Mouse (Mus musculus): Measurements from ENCODE around the gene Cdkal1. TPM values are rescaled to one million over a fixed set of nuclear protein-coding genes. Genes with fewer than 3 reads are reported as not detected.

Cdkal1 gene
- polyA plus RNA-seq, 2 experiments from 2014 or later, result 42.5 to 49.3 TPM

DNA sequence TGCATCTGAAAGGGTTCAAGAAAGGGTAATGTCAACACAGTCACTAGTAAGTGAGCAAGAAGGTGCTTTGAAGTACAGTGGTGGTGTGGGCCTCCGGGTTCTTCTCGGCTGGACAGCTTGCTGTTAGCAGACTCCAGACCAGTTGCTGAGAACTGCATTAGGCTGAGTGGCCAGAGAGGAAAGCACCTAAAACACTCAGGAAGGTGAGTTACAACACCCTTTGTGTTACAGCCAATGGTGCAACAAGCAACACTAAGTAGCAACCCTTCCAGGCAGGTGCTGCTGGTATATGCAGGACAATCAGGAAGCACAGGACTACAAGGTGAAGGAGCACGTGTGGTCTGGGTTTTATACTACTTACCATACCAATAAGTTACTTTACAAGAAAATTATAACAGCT lies 90.2 kb downstream of the Cdkal1 start:
- ATAC-seq, result no peak

DNA sequence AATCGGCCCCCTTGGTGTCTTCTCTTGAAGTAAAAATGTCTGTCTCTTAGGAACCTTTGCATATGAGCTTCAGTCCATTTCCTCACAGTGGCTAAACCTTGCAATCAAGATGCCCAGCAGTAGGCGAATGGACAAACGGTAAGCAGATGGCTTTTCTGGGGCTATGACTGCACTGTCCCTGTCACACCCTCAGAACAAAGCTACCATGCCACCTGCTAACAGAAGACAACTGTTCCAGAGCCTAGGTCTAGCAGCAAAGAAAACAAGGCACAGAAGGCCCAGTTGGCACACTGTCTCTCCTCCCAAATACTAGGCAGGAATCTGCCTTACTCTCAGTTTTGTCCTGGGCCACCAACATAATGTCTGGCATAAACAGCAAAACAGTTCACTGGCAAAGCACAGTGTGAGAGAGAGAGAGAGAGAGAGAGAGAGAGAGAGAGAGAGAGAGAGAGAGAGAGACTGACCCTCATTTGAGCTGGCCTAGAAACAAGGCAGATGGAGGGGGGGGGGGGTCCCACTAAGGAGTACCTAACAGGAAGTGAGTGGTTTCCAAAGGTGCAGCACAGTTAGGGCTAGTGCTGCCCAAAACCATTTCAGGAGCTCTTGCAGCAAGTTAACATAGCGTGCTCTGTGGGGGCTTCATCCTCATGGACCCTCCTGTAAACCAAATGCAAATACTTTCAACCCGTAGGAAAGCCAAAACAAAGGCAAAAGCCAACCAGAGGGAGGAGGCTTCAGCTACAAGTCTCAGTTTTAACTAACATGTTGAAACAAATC lies 95.6 kb downstream of the Cdkal1 start:
- no peak for ATAC-seq

DNA sequence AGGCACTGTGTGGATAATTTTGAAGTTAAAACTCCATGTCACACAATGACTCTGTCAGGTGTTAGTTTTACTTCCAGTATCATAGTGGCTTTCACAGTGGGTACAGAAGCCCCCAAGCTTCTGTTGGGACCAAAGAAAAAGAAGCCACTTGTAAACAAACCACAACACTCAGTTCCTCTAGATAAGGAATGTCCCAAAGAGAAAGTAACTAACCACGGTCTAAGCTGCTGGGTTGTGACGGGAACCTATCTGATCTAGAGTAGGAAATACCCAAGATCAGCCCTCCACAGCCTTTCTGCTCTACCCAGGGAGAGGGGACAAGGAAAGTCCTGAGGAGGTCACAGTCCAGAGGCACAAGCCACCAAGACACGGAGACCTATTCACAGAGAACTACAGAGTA lies 99.4 kb downstream of the Cdkal1 start:
- ATAC-seq, result no peak

DNA sequence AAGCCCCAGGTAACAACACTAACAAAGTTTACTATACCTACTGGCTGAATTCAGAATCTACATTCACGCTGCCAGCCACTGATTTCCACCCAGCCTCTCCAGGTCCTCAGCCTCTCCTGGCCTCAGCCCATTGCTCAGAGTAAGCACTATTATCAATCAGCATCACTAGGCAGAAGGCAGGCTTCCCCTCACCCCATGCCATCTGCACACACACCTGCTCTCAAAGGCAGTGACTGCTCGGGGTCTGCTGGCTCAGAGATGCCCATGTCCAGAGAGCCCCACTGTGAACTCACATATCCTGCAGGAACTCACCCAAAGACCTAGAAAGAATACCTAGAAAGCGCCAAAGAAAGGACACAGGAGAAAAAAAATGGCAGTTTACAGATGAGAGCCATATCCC lies 102.2 kb downstream of the Cdkal1 start:
- ATAC-seq, result no peak

DNA sequence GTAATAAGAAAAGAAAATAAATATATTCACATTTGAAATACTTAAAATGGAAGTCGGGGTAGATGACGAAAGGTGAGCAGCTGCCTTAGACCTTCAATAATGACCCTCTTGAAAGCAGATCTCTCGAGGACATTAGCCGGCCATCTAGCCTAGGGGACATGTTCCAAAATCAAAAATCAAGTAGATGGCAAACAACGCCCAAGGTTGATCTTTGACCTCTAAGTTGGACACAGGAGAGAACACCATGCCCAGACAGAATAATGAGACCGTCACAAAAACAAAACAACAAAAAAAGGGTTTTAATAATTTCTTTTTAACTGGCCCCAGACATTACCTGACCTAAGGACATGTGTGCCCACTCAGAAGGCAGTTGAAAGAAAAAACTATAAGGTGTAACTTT lies 103.4 kb downstream of the Cdkal1 start:
- no peak for ATAC-seq

DNA sequence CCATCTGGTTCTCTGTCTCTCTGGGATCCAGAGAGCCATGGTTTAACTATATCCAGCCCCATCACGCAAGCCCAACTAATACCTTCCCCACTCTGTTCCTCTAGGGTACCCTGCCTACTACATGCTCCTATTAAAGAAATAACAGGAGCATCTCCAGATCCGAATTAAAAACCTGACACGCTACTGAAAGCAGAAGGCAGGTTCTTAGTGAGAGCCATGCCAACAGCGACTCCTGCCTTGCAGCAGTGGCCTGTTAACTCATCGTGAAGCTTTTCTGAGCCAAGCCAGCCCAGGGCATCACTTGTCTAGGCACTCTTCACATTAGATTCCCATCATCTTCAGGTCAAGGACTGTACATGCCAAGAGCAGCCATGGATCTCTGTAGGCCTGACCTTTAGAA lies 104.3 kb downstream of the Cdkal1 start:
- no peak for ATAC-seq

DNA sequence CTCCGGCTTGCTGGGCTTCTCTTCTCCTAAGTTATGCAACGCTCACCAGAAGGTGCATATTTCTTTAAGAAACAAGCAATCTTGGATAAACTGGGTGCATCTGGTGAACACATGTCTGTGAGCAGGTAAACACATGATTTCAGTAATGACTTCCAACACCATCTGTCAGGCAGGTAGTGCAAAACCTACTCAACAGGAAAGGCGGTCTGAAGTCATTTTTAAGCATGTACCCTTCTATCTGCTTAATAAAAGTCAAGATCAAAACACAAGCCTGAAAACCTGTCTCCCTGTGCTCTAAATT lies 108.2 kb downstream of the Cdkal1 start:
- no peak for ATAC-seq

DNA sequence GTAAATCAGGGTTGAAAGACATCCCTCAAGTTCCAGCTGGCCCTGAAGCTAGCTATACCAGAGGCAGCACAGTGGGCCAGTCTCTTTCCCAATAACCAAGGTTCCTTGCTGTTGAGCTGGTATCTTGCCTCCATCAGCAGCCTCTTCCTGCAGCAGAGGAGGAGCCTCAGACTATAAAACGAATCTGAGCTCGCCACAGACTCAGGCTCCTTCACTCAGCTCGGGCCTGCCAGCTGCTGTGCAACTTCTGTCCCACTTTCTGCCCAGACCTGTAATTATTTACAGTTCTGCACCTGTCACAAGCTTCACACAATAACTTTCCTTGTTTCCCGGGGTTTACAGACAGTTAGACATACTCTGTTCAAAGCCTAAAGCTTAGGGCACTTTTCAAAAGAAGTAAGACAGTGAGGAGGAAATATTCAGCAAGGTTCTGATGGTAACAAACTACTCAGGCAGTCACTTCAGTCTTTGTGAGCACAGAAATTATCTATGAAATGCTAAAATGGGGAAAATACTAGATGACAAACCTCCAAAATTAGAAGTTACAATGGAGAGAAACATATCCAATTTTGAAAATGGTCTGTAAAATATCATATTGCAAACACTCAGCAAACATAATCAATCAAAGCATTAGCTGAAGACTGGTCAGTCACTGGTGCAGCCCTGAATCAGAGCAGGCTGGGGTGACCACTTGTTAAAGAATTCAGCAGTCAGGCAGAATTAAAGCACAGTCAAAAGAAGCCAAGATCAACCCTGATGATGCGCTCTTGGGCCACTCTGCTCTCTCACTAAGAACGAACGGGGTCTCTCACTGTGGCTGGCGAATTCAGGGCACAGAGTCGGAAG lies 108.8 kb downstream of the Cdkal1 start:
- ATAC-seq, result no peak

DNA sequence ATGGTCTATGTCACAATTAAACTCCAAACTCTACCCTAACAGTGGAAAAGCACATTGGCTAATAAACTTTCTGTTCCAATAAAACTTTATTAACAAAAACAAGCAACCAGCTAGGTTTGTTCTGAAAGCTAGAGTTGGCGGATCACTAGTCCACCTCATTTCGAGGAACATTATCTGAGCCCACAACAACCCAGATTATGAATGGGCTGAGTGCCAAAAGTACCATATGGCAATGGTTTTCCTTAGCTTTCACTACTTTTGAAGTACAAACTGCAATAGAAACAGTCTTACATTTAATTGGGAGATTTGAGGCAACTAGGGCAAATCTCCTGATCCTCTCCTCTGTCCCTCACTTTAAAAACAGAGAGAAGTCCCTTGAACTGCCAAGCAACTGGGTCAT lies 110.4 kb downstream of the Cdkal1 start:
- ATAC-seq, result no peak

DNA sequence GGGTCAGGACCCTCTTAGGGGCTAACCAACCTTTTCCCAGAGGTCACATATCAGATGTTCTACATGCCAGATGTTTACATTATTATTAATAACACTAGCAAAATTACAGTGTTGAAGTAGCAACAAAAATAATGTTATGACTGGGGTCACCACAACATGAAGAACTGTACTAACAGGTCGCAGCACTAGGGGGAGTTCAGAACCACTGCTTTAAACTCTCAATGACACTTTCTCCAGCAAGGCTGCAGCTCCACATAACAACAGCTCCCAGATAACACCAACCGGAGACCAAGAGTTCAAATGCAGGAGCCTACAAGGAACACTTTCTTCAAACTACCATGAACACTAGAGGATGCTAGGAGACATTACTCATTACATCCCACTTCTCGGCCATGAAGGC lies 111.3 kb downstream of the Cdkal1 start:
- no peak for ATAC-seq

DNA sequence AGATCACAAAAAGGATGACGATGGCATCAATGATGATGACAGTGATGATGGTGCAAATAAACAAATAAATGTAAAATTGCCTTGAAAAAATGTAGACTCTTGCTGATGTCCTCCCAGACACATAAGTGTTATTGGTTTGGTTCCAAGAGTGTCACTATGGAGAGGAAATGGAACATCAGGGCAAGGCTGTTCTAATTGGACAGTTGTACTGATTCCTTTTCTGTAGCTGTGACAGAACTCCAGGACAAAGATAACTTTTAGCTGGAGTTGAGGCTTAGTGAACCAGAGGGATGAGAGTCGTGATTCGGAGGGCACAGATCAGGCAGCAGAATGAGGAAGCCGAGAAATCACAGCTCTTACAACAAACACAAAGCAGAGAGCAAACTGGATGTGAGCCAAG lies 111.7 kb downstream of the Cdkal1 start:
- no peak for ATAC-seq

DNA sequence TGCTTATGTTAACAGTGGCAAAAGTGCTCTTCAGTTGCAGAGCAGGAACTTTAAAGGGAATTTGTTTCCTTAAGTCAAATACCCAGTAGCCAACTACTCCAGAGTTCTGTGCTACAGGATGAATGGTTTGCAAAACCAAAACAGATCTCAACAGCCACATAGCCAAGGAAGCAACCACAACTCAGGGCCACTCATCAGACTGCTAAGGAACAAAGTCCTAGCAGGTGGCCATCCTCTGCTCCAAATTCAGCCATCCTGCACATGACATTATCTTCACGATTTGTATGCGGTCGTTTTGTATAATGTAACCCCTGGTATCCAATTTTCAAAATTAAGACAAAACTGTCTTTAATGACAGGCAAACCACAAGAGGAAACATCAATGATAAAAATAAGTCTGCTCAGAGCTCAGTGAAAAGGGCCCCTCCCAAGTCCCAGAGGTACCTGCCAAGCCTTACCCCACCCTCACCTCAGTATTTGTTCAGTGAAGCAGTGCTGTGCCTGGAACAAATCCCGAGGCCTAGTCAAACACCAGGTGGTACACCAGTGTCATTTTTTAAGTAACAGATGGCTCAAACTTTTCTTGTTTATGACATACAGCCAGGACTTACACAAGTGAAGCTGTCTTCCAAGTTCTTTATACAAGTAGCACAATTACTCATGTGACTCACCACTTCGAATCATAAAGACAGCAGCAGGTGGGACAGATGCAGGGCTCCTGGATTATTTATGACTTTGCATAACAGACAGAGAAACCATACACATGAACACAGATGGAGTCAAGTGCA lies 117.6 kb downstream of the Cdkal1 start:
- ATAC-seq, result no peak

DNA sequence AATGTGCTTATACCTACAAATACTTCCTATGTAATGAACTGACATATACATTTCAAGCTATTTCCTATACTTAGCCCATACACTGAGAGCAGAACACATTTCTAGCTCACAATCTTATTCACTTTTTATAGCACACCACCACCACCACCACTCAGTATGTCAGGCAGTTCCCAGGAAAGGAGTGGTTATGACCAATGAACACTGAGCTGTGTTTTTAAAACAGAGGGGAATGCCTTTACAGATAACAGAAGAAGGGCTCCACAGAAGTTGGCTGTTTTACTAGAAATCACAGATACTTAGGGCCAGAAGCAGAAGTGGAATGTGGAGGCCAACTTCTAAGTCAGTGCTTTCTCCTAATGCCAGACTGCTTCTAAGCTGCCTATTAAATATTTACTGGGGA lies 121.0 kb downstream of the Cdkal1 start:
- no peak for ATAC-seq

DNA sequence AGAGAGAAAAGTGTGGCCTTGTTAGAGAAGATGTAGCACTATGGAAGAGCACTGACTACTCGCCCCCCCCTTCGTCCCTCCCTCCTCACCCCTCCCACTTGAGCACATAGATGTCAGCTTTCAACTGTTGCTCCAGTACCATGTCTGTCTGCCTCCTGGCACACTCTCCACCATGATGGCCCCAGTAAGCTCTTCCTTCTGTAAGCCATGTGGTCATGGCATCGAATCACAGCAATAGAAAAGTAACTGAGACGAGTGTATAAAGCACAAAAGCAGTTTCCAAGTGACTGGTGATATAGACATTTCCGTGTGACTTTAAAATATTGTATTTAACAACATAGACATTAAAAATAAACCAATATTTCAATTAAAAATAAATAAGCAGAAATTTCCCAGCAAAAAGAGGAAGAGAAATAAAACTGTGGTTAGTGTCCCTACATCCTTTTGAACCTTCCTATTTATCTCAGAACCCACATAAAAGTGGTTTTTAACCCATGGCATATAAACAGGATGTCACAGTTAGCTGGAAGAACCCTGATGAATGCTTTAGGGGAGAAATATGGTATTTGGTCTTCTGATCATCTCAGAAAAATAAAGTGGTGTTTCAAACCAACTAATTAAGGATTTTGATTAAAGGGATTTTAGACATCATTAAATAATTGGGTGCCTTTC lies 129.2 kb downstream of the Cdkal1 start:
- ATAC-seq, result no peak

DNA sequence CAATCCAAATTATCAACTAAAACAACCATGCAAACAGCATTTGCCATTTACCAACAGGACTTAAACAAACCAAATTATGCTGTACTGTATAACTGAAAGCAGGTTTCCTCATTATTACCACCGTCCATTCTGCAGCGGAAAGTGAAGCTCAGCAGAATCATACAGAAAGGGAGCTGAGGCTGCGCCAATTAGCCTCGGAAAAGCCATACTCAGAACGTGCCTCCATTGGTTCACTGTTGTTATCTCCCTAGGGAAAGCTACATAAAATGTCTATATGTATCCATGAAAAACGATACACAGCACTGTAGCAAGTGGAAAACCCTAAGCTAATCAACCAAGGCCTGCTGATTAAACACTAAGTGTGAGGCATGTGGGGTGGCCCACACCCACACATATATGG lies 130.6 kb downstream of the Cdkal1 start:
- no peak for ATAC-seq

DNA sequence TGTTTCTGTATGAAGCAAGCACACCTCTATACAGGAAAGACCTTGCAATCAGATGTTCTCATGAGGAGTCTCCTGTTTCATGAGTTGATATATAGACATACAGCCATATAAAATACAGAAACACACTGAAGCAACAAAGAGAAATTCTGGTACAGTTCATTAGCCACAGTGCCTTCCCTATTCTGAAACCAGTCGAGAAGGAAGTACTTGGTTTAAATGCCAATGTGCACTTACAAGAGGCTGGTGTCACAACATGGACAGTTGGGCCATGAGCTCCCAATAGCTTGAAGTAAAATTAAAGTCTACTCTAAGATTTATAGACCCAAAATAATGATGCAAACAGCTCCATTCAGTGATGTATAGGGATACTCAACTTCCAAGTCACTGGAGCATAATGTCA lies 132.3 kb downstream of the Cdkal1 start:
- ATAC-seq, result no peak

DNA sequence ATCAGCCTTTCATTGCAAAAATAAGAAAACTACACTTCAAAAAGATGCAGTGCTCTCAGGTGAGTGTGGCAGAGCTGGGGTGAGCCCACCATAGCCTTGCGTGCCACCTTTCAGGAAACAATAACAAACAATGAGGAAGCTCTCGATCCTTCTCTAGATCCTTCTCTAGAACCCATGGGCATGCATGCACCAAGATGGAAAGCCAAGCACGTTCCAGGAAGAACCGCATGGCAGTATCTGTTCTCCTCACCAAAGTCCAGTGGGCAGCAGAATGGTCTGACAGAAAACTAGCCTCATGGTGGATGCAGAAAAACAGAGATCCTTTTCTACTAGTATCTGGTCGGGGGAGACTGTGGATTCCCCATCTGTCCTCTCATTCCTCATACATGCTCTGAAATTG lies 134.3 kb downstream of the Cdkal1 start:
- ATAC-seq, result no peak

DNA sequence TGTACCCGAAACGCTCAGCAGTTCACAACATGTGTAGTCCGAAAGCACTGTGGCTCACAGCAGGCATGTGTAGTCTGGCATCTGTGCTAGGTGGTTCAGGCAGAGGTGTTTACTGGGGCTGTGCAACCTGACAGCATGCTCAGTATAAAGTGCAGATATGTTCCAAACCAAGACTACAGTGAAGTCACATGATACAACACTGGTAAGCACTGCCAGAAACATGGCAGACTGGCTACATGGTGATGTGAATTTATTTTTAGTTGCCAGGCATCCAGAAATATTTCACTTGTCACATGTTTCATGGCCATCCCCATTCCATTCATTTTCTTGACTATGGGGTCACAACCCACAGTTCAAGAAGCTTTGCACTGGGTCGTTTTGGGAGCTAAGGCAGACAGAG lies 138.9 kb downstream of the Cdkal1 start:
- no peak for ATAC-seq

DNA sequence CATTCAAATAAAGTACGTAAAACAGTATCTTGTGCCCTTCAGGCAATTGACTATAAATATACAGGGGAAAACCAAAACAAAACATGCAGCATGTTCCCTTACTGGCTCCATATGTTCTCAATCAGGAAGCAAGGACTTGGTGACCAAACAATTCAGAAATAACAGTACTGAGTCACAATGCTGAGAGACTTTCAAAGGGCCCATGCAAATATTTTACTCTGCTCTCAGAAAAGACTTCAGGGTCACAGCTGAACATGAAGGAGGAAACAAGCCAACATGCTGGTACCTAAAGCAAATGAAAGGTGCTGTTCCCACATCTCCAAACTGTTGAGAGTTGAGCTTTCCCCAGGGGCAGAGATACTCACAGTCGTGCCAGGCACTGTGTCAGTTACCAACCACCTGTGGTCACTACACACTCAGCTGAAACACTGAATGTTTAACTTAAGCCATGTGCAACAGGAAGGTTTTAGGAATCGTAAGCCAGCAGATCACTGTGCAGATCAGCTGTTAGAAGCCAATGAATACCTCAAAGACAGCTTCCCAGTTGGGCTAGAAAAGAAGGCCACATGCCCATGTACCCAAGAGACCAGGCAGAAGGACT lies 140.1 kb downstream of the Cdkal1 start:
- no peak for ATAC-seq

DNA sequence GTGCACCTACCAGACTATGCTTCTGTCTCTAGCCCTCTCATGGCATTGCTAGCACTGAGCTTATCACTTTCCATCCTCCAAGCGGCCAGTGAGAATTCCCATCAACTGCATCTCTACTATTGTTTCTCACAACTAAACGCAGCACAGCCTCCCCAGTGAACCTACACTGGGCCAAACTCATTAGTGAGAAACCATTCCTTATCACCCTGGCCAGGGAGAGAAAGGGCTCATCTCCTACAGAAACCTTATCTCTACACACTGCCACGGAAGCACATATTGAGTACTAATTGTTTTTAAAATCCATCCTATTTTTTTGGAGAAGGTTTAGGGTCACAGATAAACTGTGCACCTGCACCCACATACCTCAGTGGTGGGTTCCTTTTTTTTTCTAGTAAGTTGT lies 147.9 kb downstream of the Cdkal1 start:
- ATAC-seq, result no peak

DNA sequence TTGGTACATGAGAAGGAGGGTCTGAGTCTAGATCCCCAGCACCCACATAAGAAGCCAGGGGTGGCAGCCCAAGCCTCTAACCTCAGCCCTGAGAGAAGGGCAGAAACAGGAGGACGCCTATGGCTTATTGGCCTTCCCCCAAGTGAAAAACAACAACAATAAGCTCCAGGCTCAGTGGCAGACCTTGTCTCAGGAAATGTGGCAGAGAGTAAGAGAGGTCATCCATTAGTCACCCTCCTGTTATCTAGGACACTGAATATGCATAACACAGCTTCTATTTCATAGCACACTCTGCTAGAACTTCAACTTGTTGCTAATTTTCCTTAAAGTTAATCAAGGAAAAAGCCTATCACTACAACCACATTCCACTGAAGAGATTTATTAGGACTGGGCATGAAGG lies 154.1 kb downstream of the Cdkal1 start:
- ATAC-seq, result no peak

DNA sequence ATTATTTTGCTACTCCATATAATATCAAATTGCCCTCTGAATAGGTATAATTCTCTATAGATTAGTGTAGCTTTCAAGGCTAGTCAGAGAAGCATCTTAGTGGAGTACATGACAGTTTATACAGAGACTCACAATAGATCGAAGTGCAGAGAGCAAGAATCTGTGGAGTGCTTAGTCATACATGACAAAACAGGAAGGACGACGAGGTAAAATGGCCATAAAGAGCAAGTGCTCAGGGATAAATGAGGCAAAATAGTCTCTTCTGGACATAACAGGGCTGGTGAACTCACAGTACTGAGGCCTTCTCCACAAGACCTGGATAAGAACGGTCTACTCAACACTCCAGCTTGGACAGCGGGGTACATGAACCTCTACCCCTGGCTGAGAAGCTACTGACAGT lies 155.6 kb downstream of the Cdkal1 start:
- no peak for ATAC-seq

All from CD4-positive, CD25-positive, alpha-beta regulatory T cell, adult 4 months (primary cell).